Mouse (Mus musculus) forebrain, embryonic 15.5 days (tissue): ENCODE measurements at regions not wholly inside any gene's neighbourhood (a gene's known extent, or its start where the extent isn't known, plus 50 kb on each side); places are given as distances from the start of the nearest gene placed in this dataset.

Experiments
- ATAC-seq: fragments of 200-750 bp; cut with Nextera tagmentation; replicated peaks from 2 replicates; pipeline ENCODE4 v1.8.0; 2017; ENCODE audit warnings: mild to moderate bottlenecking, moderate TSS enrichment, moderate library complexity
- H3K27ac ChIP-seq: fragments of 300-500 bp; sonication (generic); replicated peaks from 2 replicates; pipeline ENCODE4 v1.5.1; 2015; ENCODE audit warnings: mild to moderate bottlenecking, inconsistent platforms
- H3K27me3 ChIP-seq: fragments of 300-500 bp; sonication (generic); 2 replicates; pipeline ENCODE4 v1.6.1; 2015; ENCODE audit warnings: inconsistent platforms
- H3K36me3 ChIP-seq: fragments of 300-500 bp; sonication (generic); 2 replicates; pipeline ENCODE4 v1.6.1; 2015; ENCODE audit warnings: mild to moderate bottlenecking, inconsistent platforms
- H3K4me1 ChIP-seq: fragments of 300-500 bp; sonication (generic); 2 replicates; pipeline ENCODE4 v1.6.1; 2015; ENCODE audit warnings: inconsistent platforms
- H3K4me2 ChIP-seq: fragments of 300-500 bp; sonication (generic); replicated peaks from 2 replicates; pipeline ENCODE4 v1.6.1; 2015; ENCODE audit warnings: mild to moderate bottlenecking, inconsistent platforms
- H3K4me3 ChIP-seq: fragments of 300-500 bp; sonication (generic); 2 replicates; pipeline ENCODE4 v1.5.1; 2015; ENCODE audit warnings: mild to moderate bottlenecking, inconsistent platforms
- H3K9ac ChIP-seq: fragments of 300-500 bp; sonication (generic); replicated peaks from 2 replicates; pipeline ENCODE4 v1.6.1; 2015; ENCODE audit warnings: mild to moderate bottlenecking, inconsistent platforms
- H3K9me3 ChIP-seq: fragments of 300-500 bp; sonication (generic); 2 replicates; pipeline ENCODE4 v1.6.1; 2016; ENCODE audit warnings: inconsistent platforms
- WGBS: fragments of 180-500 bp; shearing (Covaris S2); methylation state at CpG from one replicate; pipeline ENCODE4 v1.1.7; 2015; ENCODE audit warnings: mixed read lengths; 5-methylcytosine and 5-hydroxymethylcytosine counted together

DNA sequence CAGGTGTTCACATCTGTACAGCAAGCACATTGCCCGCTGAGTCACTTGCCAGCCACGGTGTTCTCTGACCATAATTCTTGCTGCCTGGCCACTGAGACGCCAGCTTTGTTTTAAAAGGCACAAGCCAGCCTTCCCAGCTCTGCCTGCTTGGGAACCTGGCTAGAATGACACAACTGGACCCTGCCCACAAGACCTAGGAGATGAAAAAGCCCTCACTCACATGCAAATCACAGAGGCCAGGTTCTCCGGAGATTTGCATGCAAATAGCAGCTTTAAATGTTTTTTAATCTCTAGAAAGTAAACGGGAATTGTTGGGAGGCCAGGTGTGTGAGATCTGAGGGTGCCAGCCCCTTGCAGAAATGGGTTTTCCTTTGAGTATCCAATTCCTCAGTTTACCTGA lies 71.9 kb downstream of the 1810010D01Rik start:
- H3K27ac ChIP-seq, result no peak overlapping the region
- H3K4me1 ChIP-seq, result no peaks in the 10 kb centered on the region
- no peak overlapping the region for H3K4me2 ChIP-seq
- H3K4me3 ChIP-seq, result no peak overlapping the region
- H3K9ac ChIP-seq, result no peak overlapping the region
- H3K27me3 ChIP-seq, result no peaks in the 10 kb centered on the region
- no peaks in the 10 kb centered on the region for H3K36me3 ChIP-seq
- no peak for ATAC-seq
- 25% methylated on average over 5 of the region's 5 CpGs for WGBS
- H3K9me3 ChIP-seq, result no peaks in the 10 kb centered on the region

- Histone ChIP-seq H3K27ac (no peak overlapping the region), H3K4me1 (peaks cover 3% of the 10 kb centered on the region; the same call in 1 of the 2 replicates), H3K27me3 (no peaks in the 10 kb centered on the region), H3K4me2 (no peak overlapping the region), H3K36me3 (no peaks in the 10 kb centered on the region), H3K9ac (no peak overlapping the region), H3K9me3 (no peaks in the 10 kb centered on the region), H3K4me3 (no peak overlapping the region)
- WGBS, result 85% methylated on average over 5 of the region's 5 CpGs
- ATAC-seq, result no peak
Observed at GRCm38 (mm10) chr7:145132506-145132905, 75.4 kb downstream of the 1810010D01Rik start.

DNA sequence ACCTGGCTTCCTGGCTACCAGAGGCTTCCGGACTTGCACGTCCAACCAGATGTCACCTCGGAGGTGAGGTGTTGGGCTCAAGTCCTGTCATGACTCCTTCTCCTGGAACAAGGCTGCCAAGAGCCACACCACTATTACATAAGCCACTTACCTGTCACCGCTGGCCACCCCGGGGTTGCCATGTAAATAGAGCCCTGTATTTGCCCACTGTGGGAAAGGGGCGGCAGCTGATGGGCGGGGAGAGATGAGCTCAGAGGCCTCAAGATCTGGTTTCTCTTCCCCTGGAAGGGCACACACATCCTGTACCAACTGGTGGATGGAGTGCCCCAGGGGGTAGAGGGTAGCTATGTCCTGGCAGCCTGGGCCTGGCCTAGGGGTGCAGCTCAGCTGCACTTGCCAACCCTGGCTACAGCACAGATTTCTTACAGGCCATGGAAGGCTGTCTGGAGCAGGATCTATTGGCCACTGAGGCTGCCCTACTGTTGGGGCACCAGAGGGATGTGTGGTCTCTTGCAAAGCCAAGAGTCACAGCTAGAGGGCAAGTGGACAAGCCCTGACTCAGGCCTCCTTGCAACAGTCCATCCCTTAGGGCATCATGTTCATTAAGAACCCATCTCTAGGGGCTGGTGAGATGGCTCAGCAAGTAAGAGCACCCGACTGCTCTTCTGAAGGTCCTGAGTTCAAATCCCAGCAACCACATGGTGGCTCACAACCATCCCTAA lies 76.3 kb downstream of the 1810010D01Rik start:
- Histone ChIP-seq H3K4me2 (no peak overlapping the region), H3K4me1 (peaks cover 3% of the 10 kb centered on the region; the same call in 1 of the 2 replicates), H3K27ac (no peak overlapping the region), H3K4me3 (no peak overlapping the region), H3K27me3 (no peaks in the 10 kb centered on the region), H3K9me3 (no peaks in the 10 kb centered on the region), H3K36me3 (no peaks in the 10 kb centered on the region), H3K9ac (no peak overlapping the region)
- no peak for ATAC-seq
- WGBS, result 94% methylated on average over 8 of the region's 8 CpGs

DNA sequence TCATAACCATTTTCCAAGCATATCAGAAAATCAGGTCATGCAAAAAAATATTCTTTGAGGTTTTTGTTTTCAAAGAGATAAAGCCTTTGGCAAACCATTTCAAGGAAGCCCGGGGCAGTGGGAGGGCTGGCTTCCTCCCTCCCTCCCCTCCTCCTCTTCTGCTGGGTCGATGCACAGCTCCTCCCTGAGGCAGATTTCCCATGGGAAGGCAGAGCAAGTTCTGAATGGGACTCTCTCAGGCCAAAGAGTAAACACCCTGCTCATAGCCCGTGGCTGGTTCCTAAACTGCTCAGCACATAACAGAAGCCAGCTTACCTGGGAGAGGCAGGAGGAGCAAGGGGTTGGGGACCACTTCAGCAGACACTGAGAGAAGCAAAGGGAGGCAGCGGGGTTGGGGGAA lies 77.9 kb downstream of the 1810010D01Rik start:
- Histone ChIP-seq H3K9me3 (no peaks in the 10 kb centered on the region), H3K27me3 (no peaks in the 10 kb centered on the region), H3K4me2 (no peak overlapping the region), H3K9ac (no peak overlapping the region), H3K4me3 (no peak overlapping the region), H3K36me3 (no peaks in the 10 kb centered on the region), H3K4me1 (peaks cover 3% of the 10 kb centered on the region; the same call in 1 of the 2 replicates), H3K27ac (no peak overlapping the region)
- 19% methylated on average over 4 of the region's 4 CpGs for WGBS
- no peak for ATAC-seq

DNA sequence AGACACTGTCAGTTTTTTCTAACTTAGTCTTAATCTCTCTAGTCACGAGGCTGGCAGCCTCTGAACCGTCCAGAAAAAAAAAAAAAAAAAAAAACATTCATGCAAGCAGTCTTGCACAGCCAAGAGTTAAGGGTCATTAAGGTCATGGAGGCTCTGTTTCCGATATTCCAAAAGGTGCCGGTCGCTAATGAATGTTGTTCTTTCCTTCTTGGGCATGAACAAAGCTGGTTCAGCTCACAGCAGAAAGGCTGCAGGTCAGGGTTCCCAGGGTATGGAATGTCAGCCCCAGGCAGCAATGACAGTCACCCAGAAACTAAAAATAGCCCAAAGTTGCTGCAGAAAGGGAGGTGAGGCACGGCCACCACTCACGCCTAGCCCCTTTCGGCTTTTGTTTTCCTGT lies 80.3 kb downstream of the 1810010D01Rik start:
- H3K36me3 ChIP-seq, result no peaks in the 10 kb centered on the region
- no peak overlapping the region for H3K4me3 ChIP-seq
- H3K4me2 ChIP-seq, result no peak overlapping the region
- 32% methylated on average over 8 of the region's 8 CpGs for WGBS
- H3K27ac ChIP-seq, result no peak overlapping the region
- peaks cover 3% of the 10 kb centered on the region; the same call in 1 of the 2 replicates for H3K4me1 ChIP-seq
- no peaks in the 10 kb centered on the region for H3K27me3 ChIP-seq
- no peaks in the 10 kb centered on the region for H3K9me3 ChIP-seq
- H3K9ac ChIP-seq, result no peak overlapping the region
- no peak for ATAC-seq

DNA sequence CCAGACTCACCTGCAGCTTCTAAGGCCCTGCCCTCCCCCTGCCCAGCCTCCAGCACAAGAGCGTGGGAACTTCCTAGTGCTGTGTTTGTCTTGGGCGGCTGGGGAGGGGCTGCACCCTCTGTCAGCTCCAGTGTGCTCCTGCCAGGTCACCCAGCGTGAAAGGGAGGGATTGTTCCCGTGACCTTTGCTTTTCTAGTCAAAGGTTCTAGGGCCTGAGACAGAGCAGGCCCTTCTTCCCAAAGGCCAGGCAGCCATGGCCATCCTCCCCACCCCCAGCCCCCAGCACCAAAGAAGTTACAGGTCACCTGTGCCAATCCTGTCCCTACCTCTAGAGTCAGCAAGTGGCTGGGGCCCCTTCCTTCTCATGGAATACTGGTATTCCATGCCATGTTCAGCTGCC lies 80.7 kb downstream of the 1810010D01Rik start:
- no peak overlapping the region for H3K4me2 ChIP-seq
- H3K27me3 ChIP-seq, result no peaks in the 10 kb centered on the region
- no peaks in the 10 kb centered on the region for H3K9me3 ChIP-seq
- peaks cover 3% of the 10 kb centered on the region; the same call in 1 of the 2 replicates for H3K4me1 ChIP-seq
- H3K27ac ChIP-seq, result no peak overlapping the region
- ATAC-seq, result no peak
- 48% methylated on average over 4 of the region's 4 CpGs for WGBS
- H3K9ac ChIP-seq, result no peak overlapping the region
- no peak overlapping the region for H3K4me3 ChIP-seq
- H3K36me3 ChIP-seq, result no peaks in the 10 kb centered on the region

DNA sequence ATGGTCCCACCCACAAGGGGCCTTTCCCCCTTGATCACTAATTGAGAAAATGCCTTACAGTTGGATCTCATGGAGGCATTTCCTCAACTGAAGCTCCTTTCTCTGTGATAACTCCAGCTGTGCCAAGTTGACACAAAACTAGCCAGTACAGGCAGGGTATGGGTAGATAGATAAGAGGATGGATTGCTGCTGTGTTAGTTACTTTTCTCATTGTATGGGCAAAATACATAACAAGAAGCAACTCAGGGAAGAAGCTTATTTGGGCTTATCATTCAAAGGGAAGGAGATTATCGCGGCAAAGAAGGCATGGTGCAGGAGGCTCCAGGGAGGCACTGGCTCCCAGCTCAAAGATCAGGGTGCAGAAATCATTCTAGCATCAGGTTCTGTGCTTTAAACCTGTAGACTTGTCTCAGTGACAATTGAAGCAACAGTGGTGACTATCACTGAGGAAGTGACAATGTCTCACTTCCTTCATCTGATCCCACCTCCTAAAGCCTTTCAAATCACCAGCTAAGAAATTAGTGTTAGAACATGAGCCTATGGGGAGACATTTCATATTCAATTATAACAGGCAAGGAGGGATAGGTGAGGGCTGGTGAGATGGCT lies 83.8 kb downstream of the 1810010D01Rik start:
- Histone ChIP-seq H3K4me2 (no peak overlapping the region), H3K27ac (no peak overlapping the region), H3K27me3 (no peaks in the 10 kb centered on the region), H3K36me3 (no peaks in the 10 kb centered on the region), H3K4me3 (no peak overlapping the region), H3K9ac (no peak overlapping the region), H3K4me1 (no peaks in the 10 kb centered on the region), H3K9me3 (no peaks in the 10 kb centered on the region)
- ATAC-seq, result no peak
- WGBS, result 95% methylated on average over 2 of the region's 2 CpGs

DNA sequence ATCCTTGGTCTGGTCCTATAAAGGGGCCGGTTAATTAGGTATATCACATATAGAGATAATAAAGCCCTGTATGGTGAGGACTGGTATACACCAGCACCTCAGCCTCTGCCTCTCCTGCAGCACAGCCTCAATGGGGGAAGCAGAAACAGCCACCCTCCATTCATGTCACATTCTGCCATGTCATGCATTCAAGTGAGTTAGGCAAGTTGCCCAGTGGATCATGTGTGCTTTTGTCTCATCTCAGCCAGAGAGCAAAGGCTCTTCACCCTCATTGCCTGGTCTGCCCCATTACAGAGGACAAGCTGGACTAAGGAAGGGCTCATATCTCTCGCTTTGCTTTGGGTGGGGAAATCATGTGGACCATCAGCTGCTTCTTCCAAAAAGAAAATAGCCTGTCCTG lies 85.4 kb downstream of the 1810010D01Rik start:
- 74% methylated on average over 2 of the region's 2 CpGs for WGBS
- Histone ChIP-seq H3K4me1 (no peaks in the 10 kb centered on the region), H3K9me3 (no peaks in the 10 kb centered on the region), H3K27ac (no peak overlapping the region), H3K4me2 (no peak overlapping the region), H3K27me3 (no peaks in the 10 kb centered on the region), H3K4me3 (no peak overlapping the region), H3K36me3 (no peaks in the 10 kb centered on the region), H3K9ac (no peak overlapping the region)
- ATAC-seq, result 0 out of 2 replicates have a peak, but pooled peaks have one; percentile 38

DNA sequence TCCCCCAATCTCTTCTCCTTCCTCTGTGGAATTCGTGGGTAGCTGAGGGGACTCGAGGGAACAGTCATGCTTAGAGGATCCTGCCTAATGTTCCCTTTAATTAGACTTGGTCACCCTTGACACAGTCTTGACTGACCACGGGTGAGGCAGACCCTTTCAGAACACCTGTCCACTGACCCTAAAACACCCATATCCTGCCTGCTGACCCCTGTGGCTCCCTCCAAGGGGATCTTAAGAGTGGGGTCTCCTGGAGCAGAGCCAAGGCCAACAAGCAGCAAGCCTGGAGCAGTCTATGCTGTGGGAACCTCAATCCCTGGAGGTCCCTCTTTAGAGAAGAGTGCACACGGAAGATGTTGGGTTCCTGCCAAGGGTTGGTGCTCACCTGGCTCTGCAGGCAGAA lies 89.5 kb downstream of the 1810010D01Rik start:
- Histone ChIP-seq H3K4me1 (no peaks in the 10 kb centered on the region), H3K9ac (no peak overlapping the region), H3K4me3 (no peak overlapping the region), H3K9me3 (no peaks in the 10 kb centered on the region), H3K4me2 (no peak overlapping the region), H3K27ac (no peak overlapping the region), H3K36me3 (no peaks in the 10 kb centered on the region), H3K27me3 (no peaks in the 10 kb centered on the region)
- WGBS, result 85% methylated on average over 4 of the region's 4 CpGs
- no peak for ATAC-seq

- no peaks in the 10 kb centered on the region for H3K27me3 ChIP-seq
- ATAC-seq, result no peak
- H3K9me3 ChIP-seq, result no peaks in the 10 kb centered on the region
- H3K4me2 ChIP-seq, result no peak overlapping the region
- peaks cover 8% of the 10 kb centered on the region; the same call in 1 of the 2 replicates for H3K4me1 ChIP-seq
- WGBS, result 88% methylated on average over 2 of the region's 2 CpGs
- H3K27ac ChIP-seq, result no peak overlapping the region
- H3K4me3 ChIP-seq, result no peak overlapping the region
- no peak overlapping the region for H3K9ac ChIP-seq
- no peaks in the 10 kb centered on the region for H3K36me3 ChIP-seq
Observed at GRCm38 (mm10) chr7:145114660-145115059, 93.3 kb downstream of the 1810010D01Rik start.

DNA sequence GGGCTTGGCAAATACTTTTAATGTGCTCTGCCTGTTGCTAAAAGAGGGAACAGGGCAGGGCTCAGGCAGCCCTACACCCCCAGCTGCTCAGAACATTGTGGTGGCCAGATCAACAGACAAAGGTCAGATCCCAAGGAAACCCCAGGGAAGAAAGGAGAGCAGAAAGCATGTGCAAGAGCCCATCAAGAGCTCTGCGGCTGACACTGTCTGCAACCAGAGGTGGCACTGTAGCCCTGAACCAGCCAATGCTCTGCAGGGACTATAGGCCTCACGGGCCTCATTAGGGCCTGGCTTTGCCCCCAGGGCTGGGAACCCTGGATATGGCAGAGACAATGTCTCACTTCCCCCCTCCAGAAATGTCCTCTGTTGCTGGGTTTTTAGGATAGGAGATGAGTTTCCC lies 93.8 kb downstream of the 1810010D01Rik start:
- Histone ChIP-seq H3K4me3 (no peak overlapping the region), H3K9ac (no peak overlapping the region), H3K9me3 (no peaks in the 10 kb centered on the region), H3K4me1 (peaks cover 8% of the 10 kb centered on the region; the same call in 1 of the 2 replicates), H3K4me2 (no peak overlapping the region), H3K27me3 (no peaks in the 10 kb centered on the region), H3K36me3 (no peaks in the 10 kb centered on the region), H3K27ac (no peak overlapping the region)
- WGBS, result 56% methylated on average over 2 of the region's 2 CpGs
- no peak for ATAC-seq

GRCm38 (mm10) chr7:145112887-145113531 lies 94.9 kb downstream of the 1810010D01Rik start:
- Histone ChIP-seq H3K36me3 (no peaks in the 10 kb centered on the region), H3K9ac (no peak overlapping the region), H3K27me3 (no peaks in the 10 kb centered on the region), H3K4me2 (no peak overlapping the region), H3K9me3 (no peaks in the 10 kb centered on the region), H3K4me1 (peaks cover 8% of the 10 kb centered on the region; the same call in 1 of the 2 replicates), H3K27ac (no peak overlapping the region), H3K4me3 (no peak overlapping the region)
- no peak for ATAC-seq
- 85% methylated on average over 7 of the region's 7 CpGs for WGBS
